Mouse (Mus musculus) kidney, embryonic 15.5 days (tissue): ENCODE measurements at regions not wholly inside any gene's neighbourhood (a gene's known extent, or its start where the extent isn't known, plus 50 kb on each side); places are given as distances from the start of the nearest gene placed in this dataset.

Experiments
- ATAC-seq: fragments of 200-750 bp; cut with Nextera tagmentation; replicated peaks from 2 replicates; pipeline ENCODE4 v1.8.0; 2017; ENCODE audit warnings: moderate TSS enrichment; ENCODE audit not compliant: low FRiP score
- H3K27ac ChIP-seq: fragments of 300-500 bp; sonication (generic); 2 replicates; pipeline ENCODE4 v1.5.1; 2015; ENCODE audit warnings: mild to moderate bottlenecking, inconsistent platforms
- H3K27me3 ChIP-seq: fragments of 300-500 bp; sonication (generic); 2 replicates; pipeline ENCODE4 v1.6.1; 2015; ENCODE audit warnings: inconsistent platforms
- H3K36me3 ChIP-seq: fragments of 300-500 bp; sonication (generic); 2 replicates; pipeline ENCODE4 v1.6.1; 2015; ENCODE audit warnings: inconsistent platforms
- H3K4me1 ChIP-seq: fragments of 300-500 bp; sonication (generic); 2 replicates; pipeline ENCODE4 v1.6.1; 2015; ENCODE audit warnings: inconsistent platforms
- H3K4me2 ChIP-seq: fragments of 300-500 bp; sonication (generic); 2 replicates; pipeline ENCODE4 v1.6.1; 2015; ENCODE audit warnings: moderate library complexity, mild to moderate bottlenecking, inconsistent platforms
- H3K4me3 ChIP-seq: fragments of 300-500 bp; sonication (generic); replicated peaks from 2 replicates; pipeline ENCODE4 v1.5.1; 2015; ENCODE audit warnings: mild to moderate bottlenecking, inconsistent platforms
- H3K9ac ChIP-seq: fragments of 300-500 bp; sonication (generic); 2 replicates; pipeline ENCODE4 v1.6.1; 2015; ENCODE audit warnings: mild to moderate bottlenecking, inconsistent platforms
- H3K9me3 ChIP-seq: fragments of 300-500 bp; sonication (generic); replicated peaks from 2 replicates; pipeline ENCODE4 v1.6.1; 2016; ENCODE audit warnings: inconsistent platforms
- WGBS: fragments of 180-500 bp; shearing (Covaris S2); methylation state at CpG from one replicate; pipeline ENCODE4 v1.1.7; 2015; ENCODE audit warnings: mixed read lengths; 5-methylcytosine and 5-hydroxymethylcytosine counted together

DNA sequence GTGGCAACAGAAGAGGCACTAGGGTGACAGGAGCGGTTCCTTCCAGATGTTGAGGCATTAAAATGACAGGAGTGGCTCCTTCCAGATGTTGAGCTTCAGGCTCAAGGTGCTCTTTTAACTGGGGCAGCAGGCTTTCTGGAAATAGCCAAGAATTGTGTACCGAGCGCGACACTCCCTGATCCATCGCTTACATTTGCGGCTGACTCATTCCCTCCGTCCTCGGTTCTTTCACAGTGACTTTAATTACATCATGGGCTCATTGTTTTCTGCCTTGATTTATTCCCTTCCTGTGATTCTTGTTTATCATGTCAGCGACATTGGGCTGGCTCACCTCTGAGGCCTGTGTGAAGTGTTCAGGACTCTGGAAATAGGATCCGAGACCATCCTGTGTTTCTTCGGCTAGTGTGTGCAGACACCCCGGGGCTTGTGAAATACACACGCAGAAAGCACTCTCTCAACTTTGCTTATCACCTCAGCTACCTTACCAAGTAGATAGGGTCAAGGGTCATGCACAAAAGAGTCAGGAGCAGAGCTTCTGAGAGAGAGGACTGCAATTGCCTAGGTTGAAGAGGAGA, 63.1 kb upstream of the Slc35c1 start:
- Histone ChIP-seq H3K4me3 (no peak overlapping the region), H3K27me3 (no peaks in the 10 kb centered on the region), H3K27ac (no peak overlapping the region), H3K36me3 (no peaks in the 10 kb centered on the region), H3K9ac (no peak overlapping the region), H3K9me3 (no peaks in the 10 kb centered on the region), H3K4me1 (peaks cover 8% of the 10 kb centered on the region; the same call in 1 of the 2 replicates), H3K4me2 (no peak overlapping the region)
- ATAC-seq, result no peak
- 51% methylated on average over 13 of the region's 13 CpGs for WGBS

DNA sequence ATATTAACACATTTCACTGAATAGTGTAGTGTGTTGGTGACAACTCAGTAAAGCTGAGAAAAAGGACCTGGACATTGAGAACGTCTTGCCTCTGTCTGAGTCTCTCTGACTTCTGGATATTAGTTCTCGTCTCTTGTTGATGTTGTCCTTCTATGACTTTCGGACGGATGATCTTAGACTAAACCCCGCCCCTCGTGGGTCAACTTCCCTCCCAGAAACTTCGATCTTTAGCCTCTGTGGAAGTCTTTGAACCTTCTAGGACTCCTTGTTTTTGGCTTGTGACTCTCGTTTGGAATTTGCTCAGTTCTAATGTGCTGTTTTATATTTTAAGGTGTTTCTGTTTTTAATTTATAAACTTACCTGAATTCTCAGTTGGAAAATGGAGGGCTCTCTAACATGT, 61.2 kb upstream of the Slc35c1 start:
- no peaks in the 10 kb centered on the region for H3K9me3 ChIP-seq
- ATAC-seq, result no peak
- no peak overlapping the region for H3K4me2 ChIP-seq
- 80% methylated on average over 8 of the region's 8 CpGs for WGBS
- no peaks in the 10 kb centered on the region for H3K36me3 ChIP-seq
- H3K27ac ChIP-seq, result no peak overlapping the region
- peaks cover 8% of the 10 kb centered on the region; the same call in 1 of the 2 replicates for H3K4me1 ChIP-seq
- H3K9ac ChIP-seq, result no peak overlapping the region
- no peaks in the 10 kb centered on the region for H3K27me3 ChIP-seq
- H3K4me3 ChIP-seq, result no peak overlapping the region

DNA sequence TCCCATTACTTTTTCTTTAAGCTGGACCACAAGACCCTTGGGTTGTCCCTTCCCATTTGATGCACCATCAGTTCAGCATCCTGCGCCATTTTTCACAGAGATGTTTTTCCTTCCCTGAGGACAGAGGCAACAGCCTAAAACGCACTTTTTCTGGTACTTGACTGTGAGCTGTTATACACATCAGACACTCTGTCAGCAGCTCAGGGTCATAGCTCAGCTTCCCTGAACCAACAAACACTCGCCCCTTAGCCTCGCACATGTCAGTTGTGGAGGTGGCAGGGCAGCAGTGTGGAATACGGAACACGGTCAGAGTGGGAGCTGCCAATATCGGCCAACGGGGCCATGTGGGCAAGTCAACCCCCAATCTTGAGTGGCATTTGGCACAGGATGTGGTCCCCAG, 59.1 kb upstream of the Slc35c1 start:
- no peaks in the 10 kb centered on the region for H3K9me3 ChIP-seq

GRCm38 (mm10) chr2:92518891-92519290, 58.6 kb upstream of the Slc35c1 start:
- Histone ChIP-seq H3K4me1 (0 out of 2 replicates have a peak, but pooled peaks cover 1% of the 10 kb centered on the region), H3K4me3 (no peak overlapping the region), H3K27me3 (no peaks in the 10 kb centered on the region), H3K27ac (no peak overlapping the region), H3K9ac (no peak overlapping the region), H3K9me3 (no peaks in the 10 kb centered on the region), H3K4me2 (no peak overlapping the region), H3K36me3 (no peaks in the 10 kb centered on the region)
- WGBS, result 72% methylated on average over 8 of the region's 8 CpGs
- no peak for ATAC-seq

More for the DNA sequence above, 59.1 kb upstream of the Slc35c1 start:
- Histone ChIP-seq H3K36me3 (no peaks in the 10 kb centered on the region), H3K27me3 (no peaks in the 10 kb centered on the region), H3K4me1 (peaks cover 4% of the 10 kb centered on the region; the same call in 1 of the 2 replicates), H3K9ac (no peak overlapping the region), H3K4me3 (no peak overlapping the region), H3K4me2 (no peak overlapping the region), H3K27ac (no peak overlapping the region)
- 65% methylated on average over 8 of the region's 8 CpGs for WGBS
- ATAC-seq, result no peak

GRCm38 (mm10) chr2:92514961-92515360, 54.6 kb upstream of the Slc35c1 start:
- H3K4me1 ChIP-seq, result no peaks in the 10 kb centered on the region
- H3K4me3 ChIP-seq, result no peak overlapping the region
- H3K27me3 ChIP-seq, result no peaks in the 10 kb centered on the region
- H3K9me3 ChIP-seq, result 0 out of 2 replicates have a peak, but pooled peaks cover 4% of the 10 kb centered on the region
- no peak for ATAC-seq
- WGBS, result 37% methylated on average over 6 of the region's 6 CpGs
- no peaks in the 10 kb centered on the region for H3K36me3 ChIP-seq
- no peak overlapping the region for H3K4me2 ChIP-seq
- no peak overlapping the region for H3K27ac ChIP-seq
- H3K9ac ChIP-seq, result no peak overlapping the region

GRCm38 (mm10) chr2:92511771-92512744, 51.7 kb upstream of the Slc35c1 start:
- Histone ChIP-seq H3K27ac (0 out of 2 replicates have a peak overlapping the region, but pooled peaks have one; percentile 6), H3K4me3 (no peak overlapping the region), H3K9me3 (0 out of 2 replicates have a peak, but pooled peaks cover 6% of the 10 kb centered on the region), H3K27me3 (no peaks in the 10 kb centered on the region), H3K36me3 (no peaks in the 10 kb centered on the region), H3K9ac (no peak overlapping the region), H3K4me2 (no peak overlapping the region), H3K4me1 (no peaks in the 10 kb centered on the region)
- no peak for ATAC-seq
- 45% methylated on average over 6 of the region's 6 CpGs for WGBS
